Mouse (Mus musculus): ENCODE measurements around the gene Adamts1. TPM values are rescaled to one million over a fixed set of nuclear protein-coding genes. Genes with fewer than 3 reads are reported as not detected.

Adamts1 gene
- total RNA-seq, 2 experiments from 2014 or later: 17.9 to 47.6 TPM

- no peak for DNase-seq
Measured at GRCm38 (mm10) chr16:85765697-85766096, 37.2 kb downstream of the Adamts1 start.

DNA sequence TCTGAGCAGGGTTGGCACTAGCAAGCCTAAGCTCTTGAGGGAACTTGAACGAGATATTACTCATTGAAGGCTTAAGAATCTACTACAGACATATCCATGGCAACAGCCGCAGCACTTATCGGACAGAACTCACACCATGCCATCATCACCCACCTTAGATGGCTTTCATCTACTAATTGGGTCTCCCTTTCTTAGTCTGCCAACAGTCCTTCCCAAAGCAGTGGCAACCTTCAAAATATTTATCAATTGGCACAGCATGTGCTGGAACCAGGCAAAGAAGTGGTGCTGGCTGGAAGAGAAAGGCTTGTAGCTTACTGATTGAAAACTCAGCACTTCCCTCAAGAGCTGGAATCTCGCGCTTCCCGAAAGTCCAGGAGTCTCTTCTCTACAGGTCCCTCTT, 37.7 kb downstream of the Adamts1 start:
- DNase-seq: no peak

DNA sequence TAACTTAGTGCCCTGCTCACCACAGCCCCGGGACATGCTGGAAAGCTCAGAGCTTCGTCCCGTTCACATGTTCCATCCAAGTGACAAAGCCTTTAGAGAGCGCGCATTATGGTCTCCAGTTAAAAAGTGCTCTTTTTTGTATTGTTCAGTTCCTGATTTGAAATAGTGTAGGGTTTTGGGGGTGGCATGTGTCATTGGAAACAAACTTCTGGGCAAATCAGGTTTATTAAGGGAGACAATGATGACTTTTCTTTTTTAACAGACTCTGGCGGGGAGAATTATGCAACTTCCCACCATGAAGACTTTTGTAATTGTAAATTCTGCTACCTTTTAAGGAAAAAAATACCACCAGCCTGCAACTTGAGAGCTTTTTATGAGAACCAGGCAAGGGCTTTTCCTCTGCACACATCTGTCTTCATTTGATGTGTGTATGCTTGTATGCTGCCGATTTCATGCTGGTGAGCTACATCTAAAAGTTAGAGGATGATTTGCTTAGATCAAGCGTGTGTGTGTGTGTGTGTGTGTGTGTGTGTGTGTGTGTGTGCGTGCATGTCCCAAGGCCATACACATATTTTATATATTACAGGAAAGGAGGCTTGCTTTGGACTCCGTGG, 40.8 kb downstream of the Adamts1 start:
- no peak for DNase-seq

GRCm38 (mm10) chr16:85760961-85761580, 41.8 kb downstream of the Adamts1 start:
- DNase-seq: no peak

GRCm38 (mm10) chr16:85756101-85756819, 46.7 kb downstream of the Adamts1 start:
- DNase-seq: peak; percentile 86

DNA sequence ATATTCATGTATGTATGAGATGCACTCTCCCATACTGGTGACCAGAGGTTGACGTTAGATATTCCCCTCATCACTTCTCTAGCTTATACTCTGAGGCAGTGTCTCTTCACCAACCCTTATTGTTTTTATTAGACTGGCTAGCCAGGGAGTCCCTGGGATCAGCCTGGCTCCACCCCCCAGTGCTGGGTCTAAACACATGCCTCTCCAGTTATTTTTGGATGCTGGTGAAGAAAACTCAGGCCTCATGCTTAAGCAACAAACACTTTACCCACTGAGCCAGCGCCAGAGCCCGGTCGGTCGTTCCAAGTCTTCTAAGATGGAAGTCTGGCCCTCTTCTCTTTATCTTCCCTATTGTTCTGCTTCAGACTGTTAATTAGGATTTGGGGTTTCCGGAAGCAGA, 53.6 kb downstream of the Adamts1 start:
- DNase-seq: peak; percentile 36

GRCm38 (mm10) chr16:85747589-85748360, 55.1 kb downstream of the Adamts1 start:
- DNase-seq: peak; percentile 82

DNA sequence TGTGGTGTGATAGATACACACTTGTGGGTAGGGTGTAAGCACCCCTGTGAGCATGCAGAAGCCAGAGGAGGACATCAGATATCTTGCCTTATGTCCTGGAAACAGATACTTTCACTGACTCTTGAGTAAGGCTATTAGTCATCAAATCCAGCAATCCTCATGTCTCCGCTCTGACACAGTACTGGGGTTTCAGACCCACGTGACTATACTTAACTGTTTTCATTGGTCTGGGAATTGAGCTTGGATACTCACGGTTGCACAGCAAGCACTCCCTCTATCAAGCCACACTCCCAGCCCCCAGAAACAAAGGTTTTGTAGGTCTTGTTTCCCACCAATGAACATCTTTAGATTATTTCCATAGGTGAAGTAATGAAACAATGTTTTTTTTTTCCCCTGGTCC, 56.5 kb downstream of the Adamts1 start:
- DNase-seq: no peak

Other genes starting within 250 kb of the Adamts1 start
- gene Cyyr1, start 249.7 kb downstream of the Adamts1 start, total RNA-seq (2021): 10 to 100 TPM; 20.9 to 24.8 TPM
- gene Adamts5, start 98.7 kb upstream of the Adamts1 start, total RNA-seq (2021): 10 to 100 TPM; 10.0 to 10.3 TPM